In the genomic region with DNA sequence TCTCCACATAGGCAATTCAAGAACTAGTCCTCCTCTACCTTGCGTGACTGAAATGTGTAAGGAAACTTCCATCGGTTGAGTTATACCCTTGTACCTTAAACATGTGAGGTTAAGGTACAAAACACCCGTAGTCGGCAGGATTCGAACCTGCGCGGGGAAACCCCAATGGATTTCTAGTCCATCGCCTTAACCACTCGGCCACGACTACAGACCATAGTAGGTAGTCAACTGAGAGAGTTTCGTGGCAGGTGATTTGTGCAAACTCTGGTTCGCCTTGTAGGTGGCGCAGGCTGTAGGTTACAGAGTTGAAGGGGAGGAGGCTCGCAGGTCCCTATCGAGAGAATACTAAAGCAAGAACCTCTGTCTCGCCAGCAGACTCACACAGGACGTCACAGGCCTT, we compare ENCODE assay signal across 8 mouse cellular contexts. TPM values are rescaled to one million over a fixed set of nuclear protein-coding genes. Genes with fewer than 3 reads are reported as not detected.
DNase-seq lines count a peak whose midpoint lies in the region; ATAC-seq and TF ChIP-seq lines count a peak whose summit lies in the region.
"Had no signal": no experiment of that assay in that cellular context is flagged by ENCODE, and none has a peak within 500 bp of the region (broad histone marks: within the 10 kb centered on the region; RNA-seq: fewer than 3 reads in every experiment).

No protein-coding gene starts in this region.

- peak overlapping the region; percentile 54; the same call in 1 of the 2 replicates for H3K9ac ChIP-seq in heart, embryonic 16.5 days (ENCODE audit: low read length)
- no peak overlapping the region for H3K9ac ChIP-seq in limb, embryonic 14.5 days (ENCODE audit: low read depth, low read length, severe bottlenecking)

- peak overlapping the region; percentile 29 for H3K4me3 ChIP-seq in heart, embryonic 16.5 days (ENCODE audit: low read length)
- peak overlapping the region; percentile 10 for H3K4me3 ChIP-seq in limb, embryonic 14.5 days (replicated peaks; ENCODE audit: low read length)

- DNase-seq in right cerebral cortex, postnatal 10 days (ENCODE audit: low spot score in 2 of 2) = peak; percentile 53 to 64
- no peak for DNase-seq in right cerebral cortex, postnatal 25 days
- DNase-seq in c-Kit-positive CD71-positive TER-119-positive erythroid progenitor cells, embryonic 14.5 days (ENCODE audit: low spot score) = peak; percentile 96
- peak; percentile 69 for DNase-seq in limb, embryonic 14.5 days (ENCODE audit: low spot score)
- peak; percentile 55 to 82 for DNase-seq in natural killer cell, adult 2 months (ENCODE audit: low spot score in 2 of 2)
- DNase-seq in thymus, postnatal 10 days (ENCODE audit: low spot score in 2 of 2) = peak; percentile 83 to 89

- no peak for TF ChIP-seq POLR2A in limb, embryonic 14.5 days (IDR thresholded peaks at IDR 0.05; ENCODE audit: borderline replicate concordance, extremely low read depth, insufficient read depth, insufficient read length)

- peak overlapping the region; percentile 53 for H3K4me2 ChIP-seq in heart, embryonic 16.5 days (ENCODE audit: low read depth, low read length)
- H3K4me2 ChIP-seq in limb, embryonic 14.5 days (replicated peaks; ENCODE audit: low read depth, low read length, severe bottlenecking) = peak overlapping the region; percentile 28; the same call in 1 of the 2 replicates

- peak; percentile 49 for ATAC-seq in heart, embryonic 16.5 days (replicated peaks; ENCODE audit: extremely low read depth, insufficient read depth, low FRiP score)
- no peak for ATAC-seq in limb, embryonic 14.5 days (ENCODE audit: low FRiP score, low read depth)

- H3K4me1 ChIP-seq in heart, embryonic 16.5 days (ENCODE audit: control insufficient read depth, insufficient read depth, low read length) = peaks cover 5% of the 10 kb centered on the region; the same call in 1 of the 2 replicates
- no peaks in the 10 kb centered on the region for H3K4me1 ChIP-seq in limb, embryonic 14.5 days (ENCODE audit: control insufficient read depth, insufficient read depth, low read length)

- no peaks in the 10 kb centered on the region for H3K27me3 ChIP-seq in heart, embryonic 16.5 days (ENCODE audit: control insufficient read depth, insufficient read depth, low read length)
- H3K27me3 ChIP-seq in limb, embryonic 14.5 days (ENCODE audit: control insufficient read depth, insufficient read depth, low read length) = no peaks in the 10 kb centered on the region

- 6% methylated on average over 17 of the region's 17 CpGs for WGBS in heart, embryonic 16.5 days
- 3% methylated on average over 17 of the region's 17 CpGs for WGBS in limb, embryonic 14.5 days

- no peaks in the 10 kb centered on the region for H3K36me3 ChIP-seq in heart, embryonic 16.5 days (ENCODE audit: control insufficient read depth, insufficient read depth)
- H3K36me3 ChIP-seq in limb, embryonic 14.5 days (ENCODE audit: control insufficient read depth, insufficient read depth, low read length) = no peaks in the 10 kb centered on the region

- H3K9me3 ChIP-seq in heart, embryonic 16.5 days (replicated peaks; ENCODE audit: control insufficient read depth, low read length) = no peaks in the 10 kb centered on the region
- no peaks in the 10 kb centered on the region for H3K9me3 ChIP-seq in limb, embryonic 14.5 days (ENCODE audit: control insufficient read depth, low read length)

- no peak overlapping the region for H3K27ac ChIP-seq in heart, embryonic 16.5 days (ENCODE audit: low read length)
- no peak overlapping the region for H3K27ac ChIP-seq in limb, embryonic 14.5 days (replicated peaks; ENCODE audit: low read depth, low read length)

RNA-seq across cellular contexts. Expression of a gene that starts 7.9 kb away (rescaled TPM):
- polyA plus RNA-seq in heart, embryonic 16.5 days (2015; fragmentation: Nextera tagmentation; extraction: Ambion mirVana) = 2.9 and 4.7 TPM in 2 replicates
- 7.5 and 8.3 TPM in 2 replicates for polyA plus RNA-seq in limb, embryonic 14.5 days (2012; rRNA removed)
- 12.7 and 17.2 TPM in 2 replicates for polyA plus RNA-seq in limb, embryonic 14.5 days (2014; fragmentation: Nextera tagmentation; extraction: Ambion mirVana)

RNA-seq across cellular contexts. Expression of a gene that starts 44.0 kb away (rescaled TPM):
- polyA plus RNA-seq in heart, embryonic 16.5 days (2015; fragmentation: Nextera tagmentation; extraction: Ambion mirVana) = not detected in 2 replicates
- 0.09 and 0.17 TPM in 2 replicates for polyA plus RNA-seq in limb, embryonic 14.5 days (2012; rRNA removed)
- polyA plus RNA-seq in limb, embryonic 14.5 days (2014; fragmentation: Nextera tagmentation; extraction: Ambion mirVana) = 0.11 and 0.18 TPM in 2 replicates
- polyA plus RNA-seq: frontal cortex, adult 2 months had no signal
